ENCODE assay signal across 8 mouse cellular contexts in genomic region chr1:91457698-91458097, GRCm38 (mm10). TPM values are rescaled to one million over a fixed set of nuclear protein-coding genes. Genes with fewer than 3 reads are reported as not detected.
A peak's percentile ranks its signal among the peaks of the same experiment; 100 is the strongest.
DNase-seq lines count a peak whose midpoint lies in the region; ATAC-seq lines count a peak whose summit lies in the region.

No protein-coding gene starts in this region.

- H3K4me2 ChIP-seq in midbrain, embryonic 13.5 days (replicated peaks) = peak overlapping the region; percentile 81

- H3K9me3 ChIP-seq in midbrain, embryonic 13.5 days = no peaks in the 10 kb centered on the region

- DNase-seq in cerebellum, adult 9-11 months = peak; percentile 33
- DNase-seq in cerebellum, adult 11-12 months = no peak
- DNase-seq in right cerebral cortex, adult 18-20 months = peak; percentile 89
- DNase-seq in right cerebral cortex, postnatal 4 days = no peak
- DNase-seq in layer of hippocampus, adult 9-11 months = peak; percentile 87
- no peak for DNase-seq in B cell, adult 2 months

- peak overlapping the region; percentile 72; the same call in 1 of the 2 replicates for H3K9ac ChIP-seq in midbrain, embryonic 13.5 days (replicated peaks)

- 88% methylated on average over 5 of the region's 5 CpGs for WGBS in midbrain, embryonic 13.5 days

- peaks cover 13% of the 10 kb centered on the region for H3K27me3 ChIP-seq in midbrain, embryonic 13.5 days

- H3K27ac ChIP-seq in midbrain, embryonic 13.5 days = peak overlapping the region; percentile 64; the same call in 1 of the 2 replicates

- H3K4me3 ChIP-seq in midbrain, embryonic 13.5 days (replicated peaks) = peak overlapping the region; percentile 60; the same call in 1 of the 2 replicates

- ATAC-seq in midbrain, embryonic 13.5 days = no peak
- no peak for ATAC-seq in megakaryocyte-erythroid progenitor cell, adult 5-6 weeks (replicated peaks; ENCODE audit: low FRiP score, low TSS enrichment, poor library complexity, severe bottlenecking)

- H3K4me1 ChIP-seq in midbrain, embryonic 13.5 days (replicated peaks) = peaks cover 48% of the 10 kb centered on the region

- H3K36me3 ChIP-seq in midbrain, embryonic 13.5 days = no peaks in the 10 kb centered on the region

RNA-seq across cellular contexts. Expression of gene Per2, which starts 1.4 kb away (rescaled TPM):
- polyA plus RNA-seq in midbrain, embryonic 13.5 days (2015; fragmentation: Nextera tagmentation; extraction: Ambion mirVana) = 4.4 and 4.7 TPM in 2 replicates
- total RNA-seq in megakaryocyte-erythroid progenitor cell, adult 5-6 weeks (2014; fragmentation: Nextera tagmentation) = 9.5 and 11.7 TPM in 2 replicates
- 3.3 and 4.2 TPM in 2 replicates for total RNA-seq in megakaryocyte-erythroid progenitor cell, adult 5-6 weeks (2017)

RNA-seq across cellular contexts. Expression of gene Traf3ip1, which starts 36.7 kb away (rescaled TPM):
- polyA plus RNA-seq in midbrain, embryonic 13.5 days (2015; fragmentation: Nextera tagmentation; extraction: Ambion mirVana) = 10.8 and 11.3 TPM in 2 replicates
- total RNA-seq in megakaryocyte-erythroid progenitor cell, adult 5-6 weeks (2014; fragmentation: Nextera tagmentation) = 7.0 and 12.1 TPM in 2 replicates
- total RNA-seq in megakaryocyte-erythroid progenitor cell, adult 5-6 weeks (2017) = 7.1 and 10.1 TPM in 2 replicates

RNA-seq across cellular contexts. Expression of gene Hes6, which starts 43.9 kb away (rescaled TPM):
- polyA plus RNA-seq in midbrain, embryonic 13.5 days (2015; fragmentation: Nextera tagmentation; extraction: Ambion mirVana) = 316 and 357 TPM in 2 replicates
- total RNA-seq in megakaryocyte-erythroid progenitor cell, adult 5-6 weeks (2014; fragmentation: Nextera tagmentation) = 20.1 and 22.5 TPM in 2 replicates
- 13.8 and 17.3 TPM in 2 replicates for total RNA-seq in megakaryocyte-erythroid progenitor cell, adult 5-6 weeks (2017)

RNA-seq across cellular contexts. Expression of gene Ilkap, which starts 59.1 kb away (rescaled TPM):
- 148 and 155 TPM in 2 replicates for polyA plus RNA-seq in midbrain, embryonic 13.5 days (2015; fragmentation: Nextera tagmentation; extraction: Ambion mirVana)
- total RNA-seq in megakaryocyte-erythroid progenitor cell, adult 5-6 weeks (2014; fragmentation: Nextera tagmentation) = 137 and 199 TPM in 2 replicates
- total RNA-seq in megakaryocyte-erythroid progenitor cell, adult 5-6 weeks (2017) = 163 and 170 TPM in 2 replicates

Comparison
In these comparisons a context has a peak if more than half of its experiments do, and no peak if none do; other contexts are left out.
1. DNase-seq: peak in cerebellum, adult 9-11 months (single experiment), right cerebral cortex, adult 18-20 months (single experiment) and layer of hippocampus, adult 9-11 months (single experiment); none in cerebellum, adult 11-12 months (single experiment), right cerebral cortex, postnatal 4 days (single experiment) and B cell, adult 2 months (0 of 2).